Mouse (Mus musculus) heart, embryonic 13.5 days (tissue): ENCODE data around the gene Spag8. TPM values are rescaled to one million over a fixed set of nuclear protein-coding genes. Genes with fewer than 3 reads are reported as not detected.

Experiments used
- ATAC-seq: fragments of 200-750 bp; cut with Nextera tagmentation; 2 replicates; pipeline ENCODE4 v1.8.0; 2017; ENCODE audit warnings: moderate TSS enrichment; ENCODE audit not compliant: insufficient number of reproducible peaks, low FRiP score, low TSS enrichment; ENCODE audit errors: extremely low read depth
- H3K27ac ChIP-seq: fragments of 300-500 bp; sonication (generic); replicated peaks from 2 replicates; pipeline ENCODE4 v1.5.1; 2015; ENCODE audit warnings: moderate library complexity, mild to moderate bottlenecking, inconsistent platforms
- H3K27me3 ChIP-seq: fragments of 300-500 bp; sonication (generic); replicated peaks from 2 replicates; pipeline ENCODE4 v1.6.1; 2015; ENCODE audit warnings: mild to moderate bottlenecking, inconsistent platforms
- H3K36me3 ChIP-seq: fragments of 300-500 bp; sonication (generic); 2 replicates; pipeline ENCODE4 v1.6.1; 2015; ENCODE audit warnings: mild to moderate bottlenecking, inconsistent platforms
- H3K4me1 ChIP-seq: fragments of 300-500 bp; sonication (generic); 2 replicates; pipeline ENCODE4 v1.6.1; 2015; ENCODE audit warnings: inconsistent platforms
- H3K4me2 ChIP-seq: fragments of 300-500 bp; sonication (generic); 2 replicates; pipeline ENCODE4 v1.6.1; 2015; ENCODE audit warnings: inconsistent platforms, mild to moderate bottlenecking, moderate library complexity
- H3K4me3 ChIP-seq: fragments of 300-500 bp; sonication (generic); 2 replicates; pipeline ENCODE4 v1.5.1; 2015; ENCODE audit warnings: moderate library complexity, mild to moderate bottlenecking, inconsistent platforms
- H3K9ac ChIP-seq: fragments of 300-500 bp; sonication (generic); 2 replicates; pipeline ENCODE4 v1.6.1; 2015; ENCODE audit warnings: inconsistent platforms, mild to moderate bottlenecking, moderate library complexity
- H3K9me3 ChIP-seq: fragments of 300-500 bp; sonication (generic); 2 replicates; pipeline ENCODE4 v1.6.1; 2016; ENCODE audit warnings: inconsistent platforms
- WGBS: fragments of 180-500 bp; shearing (Covaris S2); methylation state at CpG from one replicate; pipeline ENCODE4 v1.1.7; 2015; ENCODE audit warnings: mixed read lengths; 5-methylcytosine and 5-hydroxymethylcytosine counted together
- microRNA-seq: library from miRNA; unstranded; fragments of <30 nt; microRNA quantifications from one replicate; pipeline ENCODE4, GENCODE M21; 2016
- polyA plus RNA-seq: library from polyadenylated mRNA; unstranded; fragments of >200 nt; fragmentation: Nextera tagmentation; extraction: Ambion mirVana; gene quantifications from 2 replicates; pipeline ENCODE4 v1.2.1, GENCODE M21; 2015

Gene Spag8
- polyA plus RNA-seq, 1 experiment from 2014 or later: 0.59 TPM

- peak overlapping the region; percentile 41 for H3K4me2 ChIP-seq
- 0 out of 2 replicates have a peak overlapping the region, but pooled peaks have one; percentile 16 for H3K4me3 ChIP-seq
- H3K9me3 ChIP-seq: peaks cover 13% of the 10 kb centered on the region
- no peak for ATAC-seq
- peak overlapping the region; percentile 50; the same call in 1 of the 2 replicates for H3K9ac ChIP-seq
- WGBS: 30% methylated on average over 20 of the region's 20 CpGs
- no peak overlapping the region for H3K27ac ChIP-seq
- no peaks in the 10 kb centered on the region for H3K36me3 ChIP-seq
- H3K27me3 ChIP-seq: peaks cover 10% of the 10 kb centered on the region; the same call in 1 of the 2 replicates
- peaks cover 37% of the 10 kb centered on the region for H3K4me1 ChIP-seq
Measured at GRCm38 (mm10) chr4:43629106-43629817, 24.1 kb downstream of the Spag8 start.

- 59% methylated on average over 4 of the region's 4 CpGs for WGBS
- no peak overlapping the region for H3K4me2 ChIP-seq
- H3K4me1 ChIP-seq: no peaks in the 10 kb centered on the region
- no peak overlapping the region for H3K27ac ChIP-seq
- H3K9me3 ChIP-seq: peaks cover 16% of the 10 kb centered on the region
- no peak for ATAC-seq
- H3K9ac ChIP-seq: no peak overlapping the region
- no peak overlapping the region for H3K4me3 ChIP-seq
- H3K27me3 ChIP-seq: no peaks in the 10 kb centered on the region
- H3K36me3 ChIP-seq: no peaks in the 10 kb centered on the region
Measured at GRCm38 (mm10) chr4:43620146-43620778, 33.1 kb downstream of the Spag8 start.

- no peak for ATAC-seq
- Histone ChIP-seq H3K36me3 (no peaks in the 10 kb centered on the region), H3K4me1 (no peaks in the 10 kb centered on the region), H3K27ac (no peak overlapping the region), H3K9me3 (no peaks in the 10 kb centered on the region), H3K4me2 (no peak overlapping the region), H3K4me3 (no peak overlapping the region), H3K9ac (no peak overlapping the region), H3K27me3 (no peaks in the 10 kb centered on the region)
- 51% methylated on average over 3 of the region's 3 CpGs for WGBS
Measured at GRCm38 (mm10) chr4:43613060-43613730, 40.2 kb downstream of the Spag8 start.

- WGBS: 50% methylated on average over 10 of the region's 10 CpGs
- no peak overlapping the region for H3K27ac ChIP-seq
- H3K9ac ChIP-seq: no peak overlapping the region
- H3K9me3 ChIP-seq: no peaks in the 10 kb centered on the region
- no peaks in the 10 kb centered on the region for H3K36me3 ChIP-seq
- H3K4me1 ChIP-seq: no peaks in the 10 kb centered on the region
- H3K27me3 ChIP-seq: no peaks in the 10 kb centered on the region
- ATAC-seq: no peak
- H3K4me2 ChIP-seq: no peak overlapping the region
- H3K4me3 ChIP-seq: no peak overlapping the region
Measured at GRCm38 (mm10) chr4:43612534-43612933, 40.9 kb downstream of the Spag8 start.

DNA sequence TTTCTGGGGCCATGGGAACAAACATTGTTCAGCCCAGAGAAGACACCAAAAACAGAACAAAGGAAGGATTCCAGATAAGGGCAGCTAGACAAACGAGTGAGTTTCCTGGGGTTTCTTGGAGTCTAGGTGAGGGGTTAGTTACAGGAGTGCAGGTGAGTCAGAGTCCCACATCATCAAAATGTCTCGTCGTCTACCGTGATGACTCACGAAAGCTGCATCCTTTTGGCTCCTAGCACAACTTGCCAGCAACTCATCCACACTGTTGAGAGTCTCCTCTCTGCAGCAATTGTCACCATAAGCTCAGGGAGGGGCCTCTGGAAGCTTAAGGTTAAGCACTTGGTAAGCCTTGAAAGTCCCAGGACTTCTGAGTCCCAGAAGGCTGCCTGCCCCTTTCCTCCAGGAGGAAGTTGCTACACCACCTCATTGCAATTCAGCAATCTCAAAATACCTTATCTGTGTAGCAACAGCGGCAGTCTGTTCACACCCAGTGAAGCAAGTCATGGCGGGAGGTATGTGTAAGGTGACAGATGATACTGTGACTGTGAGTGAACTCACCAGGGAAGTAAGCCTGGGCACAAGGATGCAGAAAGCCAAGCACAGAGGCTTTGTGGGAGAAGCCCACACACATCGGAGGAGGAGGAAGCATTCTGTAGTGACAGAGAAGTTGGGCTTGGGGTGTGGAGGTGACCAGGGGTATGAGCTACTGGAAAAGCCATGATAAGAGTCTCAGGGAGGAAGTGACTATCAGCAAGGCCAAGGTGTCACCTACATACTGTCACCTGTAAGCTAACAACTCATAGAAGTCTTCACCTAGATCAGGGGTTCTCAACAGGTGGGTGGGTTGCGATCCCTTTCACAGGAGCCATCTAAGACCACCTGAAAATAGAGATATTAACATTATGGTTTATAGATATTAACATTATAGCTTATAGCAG is 48.4 kb downstream of the Spag8 start:
- no peaks in the 10 kb centered on the region for H3K27me3 ChIP-seq
- H3K4me3 ChIP-seq: no peak overlapping the region
- 0 out of 2 replicates have a peak overlapping the region, but pooled peaks have one; percentile 5 for H3K4me2 ChIP-seq
- H3K9ac ChIP-seq: 0 out of 2 replicates have a peak overlapping the region, but pooled peaks have one; percentile 14
- H3K4me1 ChIP-seq: peaks cover 9% of the 10 kb centered on the region
- 39% methylated on average over 9 of the region's 9 CpGs for WGBS
- H3K9me3 ChIP-seq: no peaks in the 10 kb centered on the region
- H3K27ac ChIP-seq: no peak overlapping the region
- ATAC-seq: no peak
- H3K36me3 ChIP-seq: no peaks in the 10 kb centered on the region

- Histone ChIP-seq H3K27me3 (no peaks in the 10 kb centered on the region), H3K9ac (no peak overlapping the region), H3K4me1 (peaks cover 9% of the 10 kb centered on the region), H3K4me2 (no peak overlapping the region), H3K27ac (no peak overlapping the region), H3K9me3 (no peaks in the 10 kb centered on the region), H3K4me3 (no peak overlapping the region), H3K36me3 (no peaks in the 10 kb centered on the region)
- no peak for ATAC-seq
- WGBS: 59% methylated on average over 3 of the region's 3 CpGs
Measured at GRCm38 (mm10) chr4:43604099-43604498, 49.3 kb downstream of the Spag8 start.

Small RNA genes lying within 50 kb of the gene (microRNA-seq; reads per million reads assigned to microRNA genes)
- not detected for gene Gm25262

Other genes with a start within 250 kb of the Spag8 start
- 0.11 TPM in 1 of 2 replicates, not detected in the other for gene Fam166b, start 224.5 kb downstream of the Spag8 start, polyA plus RNA-seq
- gene Tesk1, start 211.7 kb downstream of the Spag8 start, polyA plus RNA-seq: 3.8 and 4.0 TPM in 2 replicates
- 1.9 and 2.6 TPM in 2 replicates for gene Cd72, start 199.0 kb downstream of the Spag8 start, polyA plus RNA-seq
- not detected in 2 replicates for gene Sit1, start 169.9 kb downstream of the Spag8 start, polyA plus RNA-seq
- 70.9 and 77.6 TPM in 2 replicates for gene Ccdc107, start 160.7 kb downstream of the Spag8 start, polyA plus RNA-seq
- gene Arhgef39, start 153.9 kb downstream of the Spag8 start, polyA plus RNA-seq: 32.0 and 40.3 TPM in 2 replicates
- 1.8 and 2.0 TPM in 2 replicates for gene Car9, start 146.6 kb downstream of the Spag8 start, polyA plus RNA-seq
- 143 and 157 TPM in 2 replicates for gene Tpm2, start 129.8 kb downstream of the Spag8 start, polyA plus RNA-seq
- gene Creb3, start 91.3 kb downstream of the Spag8 start, polyA plus RNA-seq: 57.8 and 59.1 TPM in 2 replicates
- 76.9 and 78.1 TPM in 2 replicates for gene Tln1, start 90.9 kb downstream of the Spag8 start, polyA plus RNA-seq
- 20.6 and 21.4 TPM in 2 replicates for gene Rgp1, start 74.9 kb downstream of the Spag8 start, polyA plus RNA-seq
- gene Gba2, start 74.7 kb downstream of the Spag8 start, polyA plus RNA-seq: 20.3 and 22.4 TPM in 2 replicates
- 0.62 and 2.1 TPM in 2 replicates for gene Msmp, start 69.1 kb downstream of the Spag8 start, polyA plus RNA-seq
- gene Npr2, start 21.7 kb downstream of the Spag8 start, polyA plus RNA-seq: 7.2 and 7.7 TPM in 2 replicates
- gene Hint2, start 2.9 kb upstream of the Spag8 start, polyA plus RNA-seq: 131 and 166 TPM in 2 replicates
- 4.0 and 4.8 TPM in 2 replicates for gene Tmem8b, start 15.4 kb upstream of the Spag8 start, polyA plus RNA-seq
- 2.6 and 2.9 TPM in 2 replicates for gene Fam221b, start 15.6 kb upstream of the Spag8 start, polyA plus RNA-seq
- gene Olfr70, start 47.2 kb upstream of the Spag8 start, polyA plus RNA-seq: not detected in 2 replicates
- gene Olfr71, start 56.7 kb upstream of the Spag8 start, polyA plus RNA-seq: not detected in 2 replicates
- 0.78 and 1.1 TPM in 2 replicates for gene Hrct1, start 73.6 kb upstream of the Spag8 start, polyA plus RNA-seq
- gene Spaar, start 76.4 kb upstream of the Spag8 start, polyA plus RNA-seq: 0.21 and 0.43 TPM in 2 replicates
- not detected in 2 replicates for gene Olfr159, start 117.4 kb upstream of the Spag8 start, polyA plus RNA-seq
- gene Olfr156, start 170.3 kb upstream of the Spag8 start, polyA plus RNA-seq: not detected in 2 replicates
- not detected in 2 replicates for gene Olfr157, start 186.6 kb upstream of the Spag8 start, polyA plus RNA-seq
- gene Olfr155, start 198.0 kb upstream of the Spag8 start, polyA plus RNA-seq: not detected in 2 replicates
- 9.7 and 13.4 TPM in 2 replicates for gene Reck, start 221.9 kb upstream of the Spag8 start, polyA plus RNA-seq